Mouse (Mus musculus): ENCODE measurements at regions not wholly inside any gene's neighbourhood (a gene's known extent, or its start where the extent isn't known, plus 50 kb on each side); places are given as distances from the start of the nearest gene placed in this dataset.
"Not testable (repeated sequence)": the region's sequence is repeated elsewhere in the genome, so short reads cannot be mapped to it uniquely, and the experiment has no call there.

GRCm38 (mm10) chr3:53792541-53792940 lies 52.3 kb upstream of the Gm10985 start:
- no peaks in the 10 kb centered on the region for H3K9me3 ChIP-seq
- H3K27ac ChIP-seq (replicated peaks) = no peak overlapping the region
- no peak overlapping the region for H3K4me3 ChIP-seq
- no peak overlapping the region for H3K4me2 ChIP-seq (replicated peaks)
- ATAC-seq (ENCODE audit: low FRiP score, low read depth) = no peak
- no peaks in the 10 kb centered on the region for H3K36me3 ChIP-seq
- no peaks in the 10 kb centered on the region for H3K4me1 ChIP-seq
- no peaks in the 10 kb centered on the region for H3K27me3 ChIP-seq
- no peak overlapping the region for H3K9ac ChIP-seq (replicated peaks)
- WGBS = 95% methylated on average over 1 of the region's 1 CpGs

GRCm38 (mm10) chr3:53789706-53790105 lies 55.2 kb upstream of the Gm10985 start:
- no peak for ATAC-seq (ENCODE audit: low FRiP score, low read depth)
- H3K4me1 ChIP-seq = no peaks in the 10 kb centered on the region
- no peak overlapping the region for H3K4me2 ChIP-seq (replicated peaks)
- no peaks in the 10 kb centered on the region for H3K9me3 ChIP-seq
- no peaks in the 10 kb centered on the region for H3K27me3 ChIP-seq
- no peak overlapping the region for H3K27ac ChIP-seq (replicated peaks)
- no peaks in the 10 kb centered on the region for H3K36me3 ChIP-seq
- no peak overlapping the region for H3K9ac ChIP-seq (replicated peaks)
- no peak overlapping the region for H3K4me3 ChIP-seq

DNA sequence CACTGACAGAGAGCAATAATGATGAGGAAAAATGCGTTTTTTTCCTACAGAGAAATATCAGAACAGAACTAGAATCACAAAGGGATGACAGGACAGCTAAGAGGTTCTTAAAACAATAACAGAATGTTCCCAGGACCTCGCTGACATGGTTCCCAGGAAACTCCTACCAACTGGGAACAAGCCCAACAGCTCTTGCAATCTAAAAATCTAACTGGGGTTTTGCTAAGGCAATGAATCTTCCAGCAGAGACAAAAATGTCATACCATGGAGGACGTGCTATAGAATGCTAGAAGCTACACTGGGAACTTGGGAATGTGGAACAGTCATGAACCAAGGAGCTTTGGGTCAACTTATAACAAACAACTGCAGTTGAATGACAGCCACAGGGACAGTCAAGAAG lies 59.7 kb upstream of the Gm10985 start:
- H3K4me3 ChIP-seq = no peak overlapping the region
- no peaks in the 10 kb centered on the region for H3K27me3 ChIP-seq
- no peaks in the 10 kb centered on the region for H3K36me3 ChIP-seq
- WGBS = 69% methylated on average over 3 of the region's 3 CpGs
- no peaks in the 10 kb centered on the region for H3K9me3 ChIP-seq
- no peak overlapping the region for H3K4me2 ChIP-seq (replicated peaks)
- no peak overlapping the region for H3K27ac ChIP-seq (replicated peaks)
- H3K4me1 ChIP-seq = no peaks in the 10 kb centered on the region
- no peak for ATAC-seq (ENCODE audit: low FRiP score, low read depth)
- no peak overlapping the region for H3K9ac ChIP-seq (replicated peaks)

GRCm38 (mm10) chr3:53776668-53777067 lies 68.2 kb upstream of the Gm10985 start:
- no peak overlapping the region for H3K4me3 ChIP-seq
- H3K4me1 ChIP-seq = peaks cover 4% of the 10 kb centered on the region; the same call in 1 of the 2 replicates
- no peaks in the 10 kb centered on the region for H3K9me3 ChIP-seq
- H3K27me3 ChIP-seq = no peaks in the 10 kb centered on the region
- no peak overlapping the region for H3K9ac ChIP-seq (replicated peaks)
- WGBS = 71% methylated on average over 5 of the region's 5 CpGs
- no peak overlapping the region for H3K4me2 ChIP-seq (replicated peaks)
- no peak for ATAC-seq (ENCODE audit: low FRiP score, low read depth)
- H3K27ac ChIP-seq (replicated peaks) = no peak overlapping the region
- H3K36me3 ChIP-seq = no peaks in the 10 kb centered on the region

GRCm38 (mm10) chr3:53767601-53768000 lies 77.3 kb upstream of the Gm10985 start:
- no peak for ATAC-seq (ENCODE audit: low FRiP score, low read depth)
- no peak overlapping the region for H3K4me2 ChIP-seq (replicated peaks)
- peaks cover 3% of the 10 kb centered on the region; the same call in 1 of the 2 replicates for H3K27me3 ChIP-seq
- no peak overlapping the region for H3K4me3 ChIP-seq
- H3K9me3 ChIP-seq = no peaks in the 10 kb centered on the region
- H3K4me1 ChIP-seq = no peaks in the 10 kb centered on the region
- no peaks in the 10 kb centered on the region for H3K36me3 ChIP-seq
- H3K27ac ChIP-seq (replicated peaks) = no peak overlapping the region
- no peak overlapping the region for H3K9ac ChIP-seq (replicated peaks)

DNA sequence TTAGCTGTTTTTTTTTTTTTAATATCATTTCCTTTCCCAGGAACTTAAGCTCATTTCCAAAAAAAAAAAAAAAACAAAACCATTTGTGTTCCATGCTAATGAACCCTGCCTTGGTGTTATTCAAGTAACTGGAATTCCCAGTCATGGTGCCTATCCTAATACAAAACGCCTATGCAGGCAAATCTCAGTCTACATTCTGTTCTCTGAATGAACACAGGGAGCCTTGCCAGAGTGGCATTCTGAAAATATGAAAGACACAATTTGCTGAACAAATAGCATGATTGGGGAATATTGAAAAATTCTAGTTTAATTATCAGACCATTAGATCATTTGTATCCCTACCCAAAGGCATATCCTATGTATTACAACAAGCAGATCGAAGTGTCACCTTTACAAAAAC lies 80.9 kb upstream of the Gm10985 start:
- no peak overlapping the region for H3K4me2 ChIP-seq (replicated peaks)
- H3K4me1 ChIP-seq = 0 out of 2 replicates have a peak, but pooled peaks cover 6% of the 10 kb centered on the region
- H3K4me3 ChIP-seq = no peak overlapping the region
- H3K27me3 ChIP-seq = peaks cover 3% of the 10 kb centered on the region; the same call in 1 of the 2 replicates
- no peak for ATAC-seq (ENCODE audit: low FRiP score, low read depth)
- no peaks in the 10 kb centered on the region for H3K9me3 ChIP-seq
- 89% methylated on average over 2 of the region's 2 CpGs for WGBS
- H3K27ac ChIP-seq (replicated peaks) = no peak overlapping the region
- no peaks in the 10 kb centered on the region for H3K36me3 ChIP-seq
- H3K9ac ChIP-seq (replicated peaks) = no peak overlapping the region

DNA sequence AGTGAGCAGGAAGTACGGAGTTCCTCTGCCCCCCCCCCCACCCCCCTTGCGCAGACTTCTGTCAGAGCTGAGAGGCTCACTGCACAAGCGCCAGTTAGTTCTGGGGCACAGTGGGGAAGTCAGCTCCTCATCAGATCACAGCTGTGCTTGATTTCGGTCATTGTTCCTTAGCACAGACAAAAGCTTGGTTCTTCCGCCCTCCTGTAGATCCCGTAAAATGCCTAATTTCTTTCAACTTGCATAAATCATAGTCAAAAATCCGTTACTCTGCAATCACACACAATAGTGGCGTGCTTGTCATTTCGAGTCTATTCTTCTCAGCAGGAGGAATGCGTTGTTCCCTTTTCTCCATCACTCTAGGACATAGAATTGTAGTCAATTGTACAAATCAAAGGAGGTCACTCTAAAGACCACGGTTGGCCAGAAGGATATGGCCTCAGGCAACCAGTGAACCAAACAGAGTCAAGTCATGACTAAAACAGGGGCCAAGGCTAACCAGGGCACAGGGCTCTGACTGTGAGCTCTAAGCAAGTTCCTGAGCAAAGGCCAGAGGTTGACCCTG lies 83.3 kb upstream of the Gm10985 start:
- no peak overlapping the region for H3K9ac ChIP-seq (replicated peaks)
- no peak overlapping the region for H3K4me3 ChIP-seq
- H3K4me1 ChIP-seq = 0 out of 2 replicates have a peak, but pooled peaks cover 6% of the 10 kb centered on the region
- 0 out of 2 replicates have a peak, but pooled peaks cover 2% of the 10 kb centered on the region for H3K9me3 ChIP-seq
- ATAC-seq (ENCODE audit: low FRiP score, low read depth) = peak; percentile 60
- 29% methylated on average over 11 of the region's 11 CpGs for WGBS
- H3K36me3 ChIP-seq = no peaks in the 10 kb centered on the region
- H3K27me3 ChIP-seq = no peaks in the 10 kb centered on the region
- peak overlapping the region; percentile 6; the same call in 1 of the 2 replicates for H3K4me2 ChIP-seq (replicated peaks)
- H3K27ac ChIP-seq (replicated peaks) = no peak overlapping the region; the same call in 1 of the 2 replicates

- H3K4me2 ChIP-seq (replicated peaks) = no peak overlapping the region
- H3K4me3 ChIP-seq = no peak overlapping the region
- no peak overlapping the region for H3K9ac ChIP-seq (replicated peaks)
- WGBS = 63% methylated on average over 10 of the region's 10 CpGs
- no peaks in the 10 kb centered on the region for H3K4me1 ChIP-seq
- H3K27ac ChIP-seq (replicated peaks) = no peak overlapping the region
- no peaks in the 10 kb centered on the region for H3K36me3 ChIP-seq
- H3K9me3 ChIP-seq = 0 out of 2 replicates have a peak, but pooled peaks cover 2% of the 10 kb centered on the region
- H3K27me3 ChIP-seq = no peaks in the 10 kb centered on the region
- no peak for ATAC-seq (ENCODE audit: low FRiP score, low read depth)
Observed at GRCm38 (mm10) chr3:53756115-53756853, 88.6 kb upstream of the Gm10985 start.

GRCm38 (mm10) chr3:53737161-53737560 lies 80.0 kb upstream of the Frem2 start:
- H3K4me1 ChIP-seq = no peaks in the 10 kb centered on the region
- no peak for ATAC-seq (ENCODE audit: low FRiP score, low read depth)
- no peak overlapping the region for H3K27ac ChIP-seq (replicated peaks)
- H3K4me3 ChIP-seq = no peak overlapping the region
- no peaks in the 10 kb centered on the region for H3K36me3 ChIP-seq
- H3K9ac ChIP-seq (replicated peaks) = no peak overlapping the region
- H3K9me3 ChIP-seq = no peaks in the 10 kb centered on the region
- 85% methylated on average over 4 of the region's 4 CpGs for WGBS
- H3K27me3 ChIP-seq = no peaks in the 10 kb centered on the region
- H3K4me2 ChIP-seq (replicated peaks) = no peak overlapping the region

DNA sequence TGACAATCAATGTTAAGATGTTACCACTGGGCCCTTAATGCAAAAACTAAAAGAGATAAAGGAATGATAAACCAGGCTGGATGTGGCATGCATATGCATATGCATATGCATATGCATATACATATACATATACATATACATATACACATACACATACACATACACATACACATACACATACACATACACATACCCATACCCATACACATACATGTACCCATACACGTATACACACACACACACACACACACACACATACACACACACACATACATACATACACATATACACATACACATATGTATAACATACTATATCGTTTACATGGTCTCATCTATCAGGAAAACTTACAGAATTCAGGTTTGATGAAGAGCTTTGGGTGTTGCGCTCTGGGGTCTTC lies 78.5 kb upstream of the Frem2 start:
- 86% methylated on average over 3 of the region's 3 CpGs for WGBS
- not testable (repeated sequence) for H3K9me3 ChIP-seq; H3K4me3 ChIP-seq; H3K4me1 ChIP-seq; H3K27ac ChIP-seq (replicated peaks); H3K9ac ChIP-seq (replicated peaks); H3K36me3 ChIP-seq; H3K27me3 ChIP-seq; H3K4me2 ChIP-seq (replicated peaks)
- peak; percentile 24; the same call in 1 of the 2 replicates for ATAC-seq (ENCODE audit: low FRiP score, low read depth)

- peak; percentile 61 for ATAC-seq (ENCODE audit: low FRiP score, low read depth)
- H3K9ac ChIP-seq (replicated peaks) = no peak overlapping the region
- no peaks in the 10 kb centered on the region for H3K9me3 ChIP-seq
- peaks cover 4% of the 10 kb centered on the region; the same call in 1 of the 2 replicates for H3K4me1 ChIP-seq
- H3K36me3 ChIP-seq = no peaks in the 10 kb centered on the region
- H3K27me3 ChIP-seq = no peaks in the 10 kb centered on the region
- no peak overlapping the region for H3K4me3 ChIP-seq
- H3K4me2 ChIP-seq (replicated peaks) = no peak overlapping the region
- WGBS = 30% methylated on average over 5 of the region's 5 CpGs
- H3K27ac ChIP-seq (replicated peaks) = no peak overlapping the region
Observed at GRCm38 (mm10) chr3:53735147-53735546, 78.0 kb upstream of the Frem2 start.

GRCm38 (mm10) chr3:53730440-53730839 lies 73.3 kb upstream of the Frem2 start:
- H3K4me1 ChIP-seq = peaks cover 6% of the 10 kb centered on the region; the same call in 1 of the 2 replicates
- WGBS = 14% methylated on average over 7 of the region's 7 CpGs
- 0 out of 2 replicates have a peak, but pooled peaks cover 3% of the 10 kb centered on the region for H3K9me3 ChIP-seq
- H3K36me3 ChIP-seq = no peaks in the 10 kb centered on the region
- no peak for ATAC-seq (ENCODE audit: low FRiP score, low read depth)
- no peak overlapping the region for H3K27ac ChIP-seq (replicated peaks)
- H3K4me2 ChIP-seq (replicated peaks) = no peak overlapping the region
- H3K4me3 ChIP-seq = no peak overlapping the region
- no peak overlapping the region for H3K9ac ChIP-seq (replicated peaks)
- no peaks in the 10 kb centered on the region for H3K27me3 ChIP-seq

Data from midbrain, embryonic 12.5 days (tissue).